Mouse (Mus musculus) gastrocnemius, postnatal 14 days (tissue): ENCODE results near the gene Lyrm7. TPM values are rescaled to one million over a fixed set of nuclear protein-coding genes. Genes with fewer than 3 reads are reported as not detected.

Experiments
- DNase-seq: peaks from one replicate; pipeline ENCODE4 v3.0.0; 2021; ENCODE audit warnings: mixed read lengths
- intact Hi-C: fragments of 180-260 bp; cut with DNase I; formaldehyde crosslinking; loops from one replicate; pipeline ENCODE4 v1.15.1; 2025; ENCODE audit warnings: low total_unique reads
- total RNA-seq, 2 experiments: library from RNA; stranded (reverse); gene quantifications; 2 replicates each; pipeline ENCODE4 v1.2.3; 2021

The Lyrm7 gene
- total RNA-seq, 2 experiments from 2014 or later: 17.3 to 20.6 TPM

DNA sequence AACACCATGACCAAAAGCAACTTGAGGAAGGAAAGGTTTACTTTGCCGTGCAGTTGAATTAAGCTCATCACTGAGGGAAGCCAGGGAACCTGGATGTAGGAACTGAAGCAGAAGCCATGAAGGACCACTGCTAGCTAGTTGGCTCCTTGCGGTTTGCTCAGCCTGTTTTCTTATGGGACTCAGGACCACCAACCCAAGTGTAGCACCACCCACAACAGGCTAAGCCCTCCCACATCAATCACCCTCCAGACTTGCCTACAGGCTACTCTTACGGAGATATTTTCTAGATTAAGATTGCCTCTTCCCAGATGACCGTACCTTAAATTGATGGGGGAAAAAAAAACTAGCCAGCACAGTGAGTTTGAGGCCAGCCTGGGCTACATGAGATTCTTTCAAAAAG lies 48.4 kb downstream of the Lyrm7 start:
- DNase-seq: no peak
- intact Hi-C loops: no loop called here

GRCm38 (mm10) chr11:54811054-54811453 lies 49.7 kb downstream of the Lyrm7 start:
- no peak for DNase-seq
- intact Hi-C loops: no loop called here

- intact Hi-C loops: no loop called here
- no peak for DNase-seq
These were observed 51.1 kb downstream of the Lyrm7 start for GRCm38 (mm10) chr11:54809582-54809981.

- DNase-seq: no peak
- intact Hi-C loops: no loop called here
These were observed 52.5 kb downstream of the Lyrm7 start for GRCm38 (mm10) chr11:54808177-54808576.

GRCm38 (mm10) chr11:54807669-54808068 lies 53.0 kb downstream of the Lyrm7 start:
- intact Hi-C loops: no loop called here
- DNase-seq: no peak

DNA sequence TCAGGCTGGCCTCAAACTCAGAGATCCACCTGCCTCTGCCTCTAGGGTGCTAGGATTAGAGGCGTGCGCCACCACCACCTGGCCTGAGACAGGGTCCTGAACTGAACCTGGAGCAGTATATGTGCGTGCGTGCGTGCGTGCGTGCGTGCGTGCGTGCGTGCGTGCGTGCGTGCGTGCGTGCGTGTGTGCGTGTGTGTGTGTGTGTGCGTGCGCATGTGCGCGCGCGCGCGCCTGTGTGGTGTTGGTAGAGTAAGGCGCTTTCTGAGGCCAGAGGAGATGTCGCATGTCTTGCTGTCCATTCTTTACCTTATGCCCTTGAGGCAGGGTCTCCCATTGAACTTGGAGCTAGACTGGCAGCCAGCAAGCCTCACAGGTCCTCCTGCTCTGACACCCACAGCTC lies 53.8 kb downstream of the Lyrm7 start:
- intact Hi-C loops: no loop called here
- DNase-seq: no peak

DNA sequence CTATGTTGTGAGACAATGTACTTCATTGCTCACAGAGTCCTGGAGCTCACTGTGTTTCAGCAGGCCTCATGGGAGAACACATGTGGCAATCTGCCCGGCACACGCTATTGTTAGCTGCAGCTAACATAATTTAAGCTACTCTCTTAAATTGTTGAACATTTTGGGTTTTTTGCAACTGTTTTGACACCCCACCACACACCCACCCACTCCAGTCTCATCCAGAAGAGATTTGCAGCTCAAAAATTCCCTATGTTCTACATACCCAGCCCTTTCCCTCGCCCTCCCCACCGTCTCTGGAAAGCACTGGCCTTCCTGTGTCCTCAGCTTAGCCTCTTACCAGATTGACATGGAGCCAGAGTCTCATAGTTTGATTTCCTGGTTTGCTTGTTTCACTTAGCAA lies 55.5 kb downstream of the Lyrm7 start:
- DNase-seq: peak; percentile 80
- intact Hi-C loops: no loop called here

DNA sequence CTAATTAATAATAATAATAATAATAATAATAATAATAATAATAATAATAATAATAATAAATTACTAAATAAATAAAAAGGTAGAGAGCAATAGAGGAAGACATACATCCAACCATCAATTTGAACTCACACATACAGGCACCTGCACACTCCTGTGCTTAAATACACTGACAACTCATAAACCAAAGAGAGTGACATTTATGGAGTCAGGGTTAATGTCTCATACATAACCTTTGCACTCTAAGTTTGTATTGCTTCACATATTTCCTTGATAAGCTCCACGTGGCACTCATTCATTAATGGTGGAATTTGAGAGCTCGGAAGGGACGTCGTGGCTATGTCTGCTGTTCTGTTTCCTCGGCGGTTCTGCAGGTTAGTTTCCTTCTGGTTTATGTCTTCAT lies 58.1 kb downstream of the Lyrm7 start:
- intact Hi-C loops: no loop called here
- DNase-seq: no peak

GRCm38 (mm10) chr11:54801791-54802558 lies 58.7 kb downstream of the Lyrm7 start:
- intact Hi-C loops: no loop called here
- DNase-seq: peak; percentile 32

- no peak for DNase-seq
- intact Hi-C loops: no loop called here
These were observed 64.2 kb downstream of the Lyrm7 start for GRCm38 (mm10) chr11:54796551-54796950.

DNA sequence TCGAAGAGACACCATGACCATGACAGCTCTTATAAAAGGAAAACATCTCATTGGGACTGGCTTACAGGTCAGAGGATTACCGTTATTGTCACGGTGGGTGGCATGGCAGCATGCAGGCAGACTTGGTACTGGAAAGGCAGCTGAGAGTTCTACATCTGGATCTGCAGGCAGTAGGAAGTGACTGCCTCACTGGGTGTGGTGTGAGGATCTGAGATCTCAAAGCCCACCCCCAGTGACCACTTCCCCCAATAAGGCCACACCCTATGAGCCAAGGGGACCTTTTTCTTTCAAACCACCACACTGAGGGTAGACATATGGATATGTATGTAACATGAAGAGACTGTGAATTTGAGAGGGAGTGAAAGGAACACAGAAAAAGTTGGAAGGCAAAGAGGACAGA lies 66.0 kb downstream of the Lyrm7 start:
- DNase-seq: no peak
- intact Hi-C loops: no loop called here

- DNase-seq: no peak
- intact Hi-C loops: no loop called here
These were observed 67.5 kb downstream of the Lyrm7 start for GRCm38 (mm10) chr11:54793173-54793572.

DNA sequence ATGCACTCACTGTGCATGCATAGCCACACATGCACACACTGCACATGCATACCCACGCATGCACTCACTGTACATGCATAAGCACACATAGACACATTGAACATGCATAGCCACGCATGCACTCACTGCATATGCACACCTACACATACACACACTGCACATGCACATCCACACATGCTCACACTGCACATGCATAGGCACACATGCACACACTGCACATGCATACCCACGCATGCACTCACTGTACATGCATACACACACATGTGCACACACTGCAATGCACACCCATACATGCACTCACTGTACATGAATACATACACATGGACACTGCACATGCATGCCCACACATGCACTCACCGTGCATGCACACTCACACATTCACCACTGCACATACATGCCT lies 69.3 kb downstream of the Lyrm7 start:
- intact Hi-C loops: no loop called here
- no peak for DNase-seq

- intact Hi-C loops: no loop called here
- DNase-seq: peak; percentile 96
These were observed 72.9 kb downstream of the Lyrm7 start, which contains the start of gene Cdc42se2 for GRCm38 (mm10) chr11:54787488-54788474. Gene Cdc42se2 (minus strand): TSS chr11:54787675.

DNA sequence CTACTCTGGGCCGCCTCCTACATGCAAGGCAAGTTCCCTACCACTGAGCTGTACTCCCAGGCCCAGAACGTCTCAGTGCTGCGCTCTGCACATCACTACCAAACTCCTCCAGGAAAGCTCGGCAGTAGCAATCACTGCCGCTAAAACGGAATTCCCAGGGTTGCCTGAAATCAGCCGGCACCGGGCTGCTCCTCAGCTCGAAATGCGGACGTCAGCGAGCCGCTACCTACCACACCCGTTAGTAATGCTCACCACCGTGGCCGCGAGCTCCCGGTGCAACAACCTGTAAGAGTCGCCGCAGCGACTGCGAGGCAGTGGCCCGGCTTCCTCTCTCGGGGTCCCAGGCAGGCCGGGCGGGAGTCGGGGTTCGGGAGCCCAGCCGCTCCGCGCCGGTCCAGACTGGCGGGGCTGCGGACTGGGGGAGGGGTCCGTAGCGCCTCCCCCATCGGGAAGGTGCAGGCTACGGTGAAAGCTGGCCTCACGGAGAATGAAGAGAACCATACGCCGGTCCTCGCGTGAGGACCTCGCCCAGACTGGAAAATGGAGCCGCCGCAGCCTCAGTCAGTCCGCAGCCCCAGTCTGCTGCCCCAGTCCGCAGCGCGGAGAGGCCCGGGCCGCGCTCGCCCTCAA lies 73.7 kb downstream of the Lyrm7 start:
- DNase-seq: peak; percentile 53
- intact Hi-C loops: no loop called here

DNA sequence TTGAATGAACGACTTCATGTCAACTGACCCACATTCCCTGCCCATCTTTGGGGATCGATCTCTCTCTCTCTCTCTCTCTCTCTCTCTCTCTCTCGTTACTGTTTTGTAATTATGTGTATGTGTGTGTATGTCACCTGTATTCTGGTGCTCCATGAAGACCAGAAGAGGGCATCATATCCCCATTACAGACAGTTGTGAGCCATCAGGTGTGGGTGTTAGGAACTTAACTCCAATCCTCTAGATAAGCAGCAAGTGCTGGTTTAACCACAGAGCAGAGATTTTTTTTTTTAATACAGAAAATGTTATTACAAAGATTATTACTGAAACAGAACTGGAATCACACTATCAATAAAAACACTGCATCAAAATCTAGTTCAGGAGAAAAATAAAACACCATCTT lies 75.2 kb downstream of the Lyrm7 start:
- no peak for DNase-seq
- intact Hi-C loops: no loop called here

DNA sequence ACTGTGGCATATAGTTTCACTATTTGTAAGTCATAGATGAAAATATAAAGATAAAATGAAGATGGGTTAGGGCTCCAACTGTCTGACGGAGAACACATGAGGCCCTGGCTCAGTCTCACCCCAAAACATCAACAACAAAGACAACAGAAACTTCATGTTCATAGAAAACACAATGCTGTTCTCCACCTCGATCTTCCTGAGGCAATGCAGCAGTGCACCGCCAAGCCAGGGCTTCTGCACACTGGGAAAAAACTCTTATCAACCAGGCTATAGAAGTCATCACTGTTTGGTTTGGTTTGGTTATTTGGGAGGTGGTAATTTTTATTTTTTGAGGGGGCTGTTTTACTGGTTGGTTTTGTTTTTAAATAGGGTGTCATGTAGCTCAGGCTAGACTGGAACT lies 76.3 kb downstream of the Lyrm7 start:
- no peak for DNase-seq
- intact Hi-C loops: no loop called here

GRCm38 (mm10) chr11:54782253-54782652 lies 78.5 kb downstream of the Lyrm7 start:
- intact Hi-C loops: no loop called here
- DNase-seq: no peak

- intact Hi-C loops: no loop called here
- no peak for DNase-seq
These were observed 80.8 kb downstream of the Lyrm7 start for GRCm38 (mm10) chr11:54779946-54780345.
